Mouse (Mus musculus) lung, postnatal 0 days (tissue): ENCODE data around the gene Gsg1.

Experiments
- CTCF ChIP-seq: IDR thresholded peaks from 2 replicates; pipeline ENCODE4 v1.5.1; 2016; ENCODE audit warnings: antibody characterized with exemption, mild to moderate bottlenecking
- EP300 ChIP-seq: IDR thresholded peaks from 2 replicates; pipeline ENCODE4 v1.6.1; 2016; ENCODE audit warnings: antibody characterized with exemption, mild to moderate bottlenecking, control low read depth

DNA sequence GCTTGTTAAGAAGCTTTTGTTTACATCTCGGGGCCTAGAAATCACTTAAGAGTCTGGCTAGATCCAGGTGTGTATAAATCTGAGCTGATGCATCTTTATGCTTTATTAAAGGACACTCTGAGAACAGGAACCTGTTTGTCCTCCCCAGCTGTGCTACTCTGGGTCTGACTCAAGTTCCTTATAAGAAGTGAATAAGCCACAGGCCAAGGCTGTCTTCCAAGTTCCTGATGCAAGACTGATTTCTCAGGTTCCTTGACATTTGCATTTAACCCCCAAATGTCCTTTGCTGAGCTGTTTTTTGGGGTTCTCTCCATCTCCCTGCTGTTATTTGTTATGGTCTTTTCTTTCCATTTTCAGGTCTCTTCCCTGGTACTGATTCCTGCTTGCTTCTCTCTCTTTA, 62.2 kb downstream of the Gsg1 start:
- no peak for TF ChIP-seq EP300
- TF ChIP-seq CTCF: no peak
